Mouse (Mus musculus) CD4-positive, CD25-positive, alpha-beta regulatory T cell, adult 2 months (primary cell): ENCODE measurements around the gene Fgfbp3.
"Not testable (repeated sequence)": the region's sequence is repeated elsewhere in the genome, so short reads cannot be mapped to it uniquely, and the experiment has no call there.

Source experiments
- DNase-seq: peaks from one replicate; pipeline ENCODE4 v3.0.0-alpha.2; 2012; ENCODE audit warnings: low read depth, low spot score

The Fgfbp3 gene

DNA sequence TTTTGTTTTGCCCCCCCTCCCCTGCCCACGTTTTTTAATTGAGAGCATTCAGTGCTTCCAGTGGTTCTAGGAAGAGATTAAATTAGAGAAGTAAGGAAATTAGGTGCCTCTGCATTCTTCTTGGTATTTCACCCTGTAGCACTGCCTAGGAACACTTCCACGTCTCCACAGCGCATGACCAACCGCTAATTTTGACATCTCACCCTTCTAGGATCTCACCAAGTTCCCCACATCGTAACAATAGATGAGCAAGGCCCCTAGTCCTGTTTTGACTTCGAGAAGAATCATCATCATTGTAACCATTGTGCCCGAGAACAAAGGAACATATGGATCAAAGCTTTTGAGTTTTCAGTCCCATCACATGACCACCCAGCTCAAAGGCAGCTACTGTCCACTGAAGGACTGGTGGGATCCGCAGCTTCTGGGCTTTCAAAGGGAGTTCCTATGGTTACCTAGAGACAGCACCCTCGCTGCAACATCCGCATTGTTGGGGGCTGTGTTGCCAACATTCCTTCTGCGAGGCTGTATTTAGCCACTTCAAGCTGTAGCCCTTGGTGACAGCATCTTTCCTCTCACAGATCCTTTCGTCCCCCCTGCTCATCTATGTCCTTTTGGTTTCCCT lies 8.9 kb downstream of the Fgfbp3 start:
- no peak for DNase-seq

DNA sequence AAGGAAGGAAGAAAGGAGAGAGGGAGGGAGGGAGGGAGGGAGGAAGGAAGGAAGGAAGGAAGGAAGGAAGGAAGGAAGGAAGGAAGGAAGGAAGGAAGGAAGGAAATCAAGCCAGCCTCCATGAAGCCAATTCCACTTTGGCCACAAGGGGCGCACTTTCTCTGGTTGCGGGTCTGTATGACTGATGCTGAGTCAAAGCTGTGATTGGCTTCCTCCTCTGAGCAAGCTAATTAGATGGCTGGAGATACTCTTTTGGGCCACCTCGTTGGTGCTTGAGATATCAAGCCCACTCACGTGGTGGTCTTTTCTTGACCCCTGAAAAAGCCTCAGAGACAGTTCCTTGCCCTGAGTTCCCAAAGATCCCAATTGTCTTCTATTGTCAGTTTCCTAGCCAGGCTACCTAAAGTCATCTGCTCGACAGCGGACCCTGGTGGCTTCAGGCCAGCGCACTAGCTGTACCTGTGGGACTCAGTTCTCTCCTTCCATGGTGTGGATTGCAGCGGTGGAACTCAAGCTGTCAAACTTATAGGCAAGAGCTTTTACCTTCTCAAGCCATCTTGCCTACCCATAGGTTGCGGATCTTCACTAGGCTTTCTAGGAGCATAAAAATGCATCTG lies 9.6 kb downstream of the Fgfbp3 start:
- peak; percentile 82 for DNase-seq

DNA sequence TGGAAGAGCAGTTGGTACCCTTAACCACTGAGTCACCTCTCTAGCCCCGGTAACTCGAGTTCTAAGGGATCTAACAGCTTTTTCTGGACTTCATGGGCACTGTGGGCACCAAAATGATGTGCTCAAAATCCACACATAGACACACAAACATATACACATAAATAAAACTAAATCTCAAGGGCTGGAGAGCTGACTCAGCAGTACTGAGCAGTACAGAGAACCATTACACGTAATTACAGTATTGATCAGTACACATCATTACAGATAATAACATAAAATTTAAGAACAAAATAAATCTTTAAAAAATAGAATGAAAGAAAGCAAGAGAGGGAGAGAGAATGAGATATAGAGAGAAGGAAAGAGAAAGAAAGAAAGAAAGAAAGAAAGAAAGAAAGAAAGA lies 10.3 kb downstream of the Fgfbp3 start:
- DNase-seq, result no peak

GRCm38 (mm10) chr19:36904211-36905007 lies 15.0 kb downstream of the Fgfbp3 start:
- DNase-seq, result peak; percentile 16

DNA sequence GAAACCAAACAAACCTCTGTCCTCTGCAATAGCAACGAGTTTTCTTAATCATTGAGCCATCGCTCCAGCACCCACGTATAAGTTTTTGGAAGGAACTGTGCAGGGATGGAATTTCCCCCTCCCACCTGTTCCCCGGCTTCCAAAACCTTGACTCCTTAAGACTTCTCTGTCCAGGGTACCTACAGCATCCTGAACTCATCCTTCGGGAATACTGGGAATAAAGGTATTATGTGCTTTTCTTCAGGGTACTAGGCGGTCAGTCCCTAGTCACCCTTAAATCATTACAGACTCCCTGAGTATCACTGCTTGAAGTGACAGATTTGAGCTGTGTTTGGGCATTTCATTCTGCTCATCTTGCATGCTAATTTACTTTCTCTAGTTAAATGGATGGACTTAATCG lies 16.0 kb downstream of the Fgfbp3 start:
- DNase-seq, result no peak

- DNase-seq, result peak; percentile 56
These were observed 21.6 kb downstream of the Fgfbp3 start for GRCm38 (mm10) chr19:36897778-36898177.

- no peak for DNase-seq
These were observed 22.4 kb downstream of the Fgfbp3 start for GRCm38 (mm10) chr19:36896791-36897569.

- no peak for DNase-seq
These were observed 27.7 kb downstream of the Fgfbp3 start for GRCm38 (mm10) chr19:36891746-36892145.

GRCm38 (mm10) chr19:36887706-36888105 lies 31.7 kb downstream of the Fgfbp3 start:
- no peak for DNase-seq

DNA sequence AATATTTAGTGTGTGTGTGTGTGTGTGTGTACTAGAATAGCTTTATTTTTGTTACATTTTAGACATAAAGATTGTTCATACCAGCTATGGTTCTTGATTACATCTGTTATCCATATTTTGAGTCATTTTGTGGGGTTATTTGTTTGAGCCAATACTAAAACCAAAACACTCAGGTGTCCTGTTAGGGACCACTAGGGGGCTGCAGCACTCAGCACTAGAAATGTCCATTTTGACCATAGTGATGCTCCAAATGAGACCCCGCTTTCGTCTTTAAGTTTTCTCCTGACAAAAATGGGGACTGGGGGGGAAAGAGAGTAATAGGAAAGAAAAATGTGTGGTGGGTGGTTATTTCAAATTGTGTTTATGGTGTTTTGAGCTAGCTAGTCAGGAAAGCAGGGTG lies 33.1 kb downstream of the Fgfbp3 start:
- DNase-seq, result peak; percentile 30

DNA sequence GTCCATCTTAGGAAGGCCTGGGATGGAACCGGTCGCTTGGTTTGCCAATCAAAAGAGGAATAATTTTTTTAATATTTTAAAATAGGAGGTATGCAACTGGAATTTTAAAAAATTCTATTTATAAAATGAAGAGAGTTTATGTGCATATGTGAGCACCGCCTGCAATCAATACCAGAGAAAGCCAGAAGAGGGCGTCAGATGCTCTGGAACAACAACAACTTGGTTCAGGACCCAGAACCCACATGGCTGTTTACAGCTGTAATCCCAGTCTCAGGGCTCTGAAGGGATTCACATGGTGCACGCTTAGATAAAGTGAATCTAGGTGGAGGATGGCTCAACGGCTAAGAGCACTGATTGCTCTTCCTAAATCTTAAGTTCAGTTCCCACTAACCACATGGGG lies 36.3 kb downstream of the Fgfbp3 start:
- peak; percentile 65 for DNase-seq

DNA sequence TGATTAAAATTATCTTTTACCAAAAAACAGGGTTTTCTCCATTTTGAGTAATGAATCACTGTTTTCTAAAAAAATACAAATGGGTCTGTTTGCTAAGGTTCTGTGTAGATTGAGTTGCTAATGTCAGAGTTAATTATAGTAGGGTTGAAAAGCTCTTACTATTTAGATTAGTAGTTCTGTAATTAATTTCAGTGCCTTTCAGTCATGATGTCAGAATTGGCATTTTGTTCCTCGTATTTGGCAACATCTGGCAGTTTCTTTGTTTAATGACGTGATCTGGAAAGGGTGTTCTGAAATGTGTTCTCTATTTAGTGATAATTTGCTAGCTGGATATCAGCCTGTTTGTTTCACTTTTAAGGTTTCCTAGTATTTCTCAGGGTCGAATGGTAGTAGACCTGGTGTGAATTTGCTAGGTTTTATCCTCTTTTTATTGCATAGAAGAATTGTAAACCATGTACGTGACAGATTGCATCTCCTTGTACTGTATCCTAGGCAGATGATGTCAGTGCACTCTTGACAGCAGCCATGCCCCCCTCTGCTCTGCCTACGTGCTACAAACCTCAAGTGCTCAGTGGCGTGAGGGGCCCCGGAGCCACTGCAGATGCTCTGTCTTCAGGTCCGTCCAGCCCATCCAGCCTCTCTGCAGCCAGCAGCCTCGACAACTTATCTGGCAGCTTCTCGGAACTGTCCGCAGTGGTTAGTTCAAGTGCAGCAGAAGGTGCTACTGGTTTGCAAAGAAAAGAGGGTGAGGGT lies 40.5 kb downstream of the Fgfbp3 start:
- DNase-seq, result no peak

- no peak for DNase-seq
These were observed 42.1 kb downstream of the Fgfbp3 start for GRCm38 (mm10) chr19:36877329-36877728.

GRCm38 (mm10) chr19:36874651-36875050 lies 44.8 kb downstream of the Fgfbp3 start:
- no peak for DNase-seq

DNA sequence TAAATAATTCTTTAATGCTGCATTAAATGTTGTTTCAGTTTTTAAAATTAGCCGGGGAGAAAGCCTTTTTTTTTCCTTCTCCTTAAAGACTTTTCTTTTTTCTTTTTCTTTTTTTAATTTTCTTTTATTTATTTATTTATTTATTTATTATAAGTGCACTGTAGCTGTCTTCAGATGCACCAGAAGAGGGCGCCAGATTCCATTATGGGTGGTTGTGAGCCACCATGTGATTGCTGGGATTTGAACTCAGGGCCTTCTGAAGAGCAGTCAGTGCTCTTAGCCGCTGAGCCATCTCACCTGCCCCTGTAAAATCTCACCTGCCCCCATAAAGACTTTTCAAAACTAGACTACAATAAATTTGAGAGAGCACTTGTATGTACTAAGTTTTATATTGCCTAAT lies 50.7 kb downstream of the Fgfbp3 start:
- not testable (repeated sequence) for DNase-seq
